In genomic region chr13:71966631-71967030, GRCm38 (mm10) we compare ENCODE assay signal across 26 mouse cellular contexts. TPM values are rescaled to one million over a fixed set of nuclear protein-coding genes. Genes with fewer than 3 reads are reported as not detected.
"Had no signal": no experiment of that assay in that cellular context is flagged by ENCODE, and none has a peak within 500 bp of the region (broad histone marks: within the 10 kb centered on the region; RNA-seq: fewer than 3 reads in every experiment).

No protein-coding gene starts in this region.

- DNase-seq: gastrocnemius, adult 2 months; gastrocnemius, postnatal 10 days; gastrocnemius, postnatal 25 days; heart, adult 2 months; heart, postnatal 4 days; kidney, adult 18-20 months; kidney, adult 8-10 months; kidney, postnatal 10 days; kidney, postnatal 25 days; kidney, postnatal 4 days; liver had no signal

- H3K4me2 ChIP-seq: heart, embryonic 13.5 days; hindbrain, embryonic 12.5 days; hindbrain, embryonic 14.5 days; intestine, embryonic 15.5 days; limb, embryonic 12.5 days; liver, embryonic 11.5 days had no signal

- H3K9me3 ChIP-seq: heart, embryonic 13.5 days; heart, embryonic 15.5 days; hindbrain, embryonic 12.5 days; intestine, embryonic 15.5 days; limb, embryonic 10.5 days; limb, embryonic 12.5 days had no signal

- H3K4me3 ChIP-seq: gastrocnemius, adult 2 months; heart, adult 2 months; heart, embryonic 15.5 days; hindbrain, embryonic 12.5 days; intestine, embryonic 15.5 days; layer of hippocampus, adult 2 months; left cerebral cortex, adult 2 months; limb, embryonic 10.5 days; limb, embryonic 12.5 days had no signal

- H3K27ac ChIP-seq: gastrocnemius, adult 2 months; heart, adult 2 months; heart, embryonic 13.5 days; heart, embryonic 15.5 days; hindbrain, embryonic 12.5 days; hindbrain, embryonic 14.5 days; intestine, embryonic 15.5 days; layer of hippocampus, adult 2 months; left cerebral cortex, adult 2 months; limb, embryonic 10.5 days; limb, embryonic 12.5 days had no signal

- H3K9ac ChIP-seq: heart, embryonic 13.5 days; heart, embryonic 15.5 days; hindbrain, embryonic 12.5 days; hindbrain, embryonic 14.5 days; intestine, embryonic 15.5 days; limb, embryonic 12.5 days had no signal

- ATAC-seq: hindbrain, embryonic 16.5 days; inflammation-experienced regulatory T-cells, adult 6 months; intestine, embryonic 15.5 days; intestine, postnatal 0 days had no signal

- H3K36me3 ChIP-seq: heart, embryonic 13.5 days; heart, embryonic 15.5 days; hindbrain, embryonic 12.5 days; intestine, embryonic 15.5 days; limb, embryonic 10.5 days; limb, embryonic 12.5 days had no signal

RNA-seq across cellular contexts. Expression of gene Irx1, which starts 3.1 kb away (rescaled TPM):
- total RNA-seq: gastrocnemius, adult 2 months; gastrocnemius, postnatal 25 days; gastrocnemius, postnatal 4 days; granulocyte monocyte progenitor cell, adult 5-6 weeks had no signal
- polyA plus RNA-seq: inflammation-experienced regulatory T-cells, adult 6 months; intestine, embryonic 15.5 days; intestine, postnatal 0 days; limb, embryonic 10.5 days had no signal
